Mouse (Mus musculus): ENCODE measurements at regions not wholly inside any gene's neighbourhood (a gene's known extent, or its start where the extent isn't known, plus 50 kb on each side); places are given as distances from the start of the nearest gene placed in this dataset.
A peak's percentile ranks its signal among the peaks of the same experiment; 100 is the strongest.

GRCm38 (mm10) chr12:117351900-117352299 is 164.4 kb upstream of the Rapgef5 start:
- H3K9ac ChIP-seq (ENCODE audit: low read depth, poor library complexity, severe bottlenecking), result no peak overlapping the region
- H3K36me3 ChIP-seq (ENCODE audit: control insufficient read depth, insufficient read depth, low read length, poor library complexity, severe bottlenecking), result no peaks in the 10 kb centered on the region
- no peak overlapping the region for H3K27ac ChIP-seq (ENCODE audit: insufficient read depth, low read length)
- H3K9me3 ChIP-seq (replicated peaks; ENCODE audit: control insufficient read depth, insufficient read depth, low read length, poor library complexity, severe bottlenecking), result no peaks in the 10 kb centered on the region
- H3K4me1 ChIP-seq (ENCODE audit: control insufficient read depth, insufficient read depth, low read length), result peaks cover 5% of the 10 kb centered on the region
- no peak overlapping the region for H3K4me3 ChIP-seq (ENCODE audit: low read depth, low read length)
- TF ChIP-seq POLR2A (IDR thresholded peaks at IDR 0.05; ENCODE audit: insufficient read depth, low read length) (no peak), EP300 (IDR thresholded peaks at IDR 0.05; ENCODE audit: insufficient read depth, low read depth, low read length) (peak; percentile 70), CTCF (IDR thresholded peaks at IDR 0.05; ENCODE audit: low read depth, low read length) (no peak)
- H3K27me3 ChIP-seq (ENCODE audit: control insufficient read depth, insufficient read depth, low read length, poor library complexity, severe bottlenecking), result no peaks in the 10 kb centered on the region

GRCm38 (mm10) chr12:117352511-117352910 is 163.8 kb upstream of the Rapgef5 start:
- TF ChIP-seq EP300 (IDR thresholded peaks at IDR 0.05; ENCODE audit: insufficient read depth, low read depth, low read length) (no peak), POLR2A (IDR thresholded peaks at IDR 0.05; ENCODE audit: insufficient read depth, low read length) (no peak), CTCF (IDR thresholded peaks at IDR 0.05; ENCODE audit: low read depth, low read length) (no peak)
- Histone ChIP-seq H3K36me3 (ENCODE audit: control insufficient read depth, insufficient read depth, low read length, poor library complexity, severe bottlenecking) (no peaks in the 10 kb centered on the region), H3K9me3 (replicated peaks; ENCODE audit: control insufficient read depth, insufficient read depth, low read length, poor library complexity, severe bottlenecking) (no peaks in the 10 kb centered on the region), H3K4me1 (ENCODE audit: control insufficient read depth, insufficient read depth, low read length) (peaks cover 5% of the 10 kb centered on the region), H3K27me3 (ENCODE audit: control insufficient read depth, insufficient read depth, low read length, poor library complexity, severe bottlenecking) (no peaks in the 10 kb centered on the region), H3K9ac (ENCODE audit: low read depth, poor library complexity, severe bottlenecking) (no peak overlapping the region), H3K4me3 (ENCODE audit: low read depth, low read length) (no peak overlapping the region), H3K27ac (ENCODE audit: insufficient read depth, low read length) (no peak overlapping the region)

- peaks cover 5% of the 10 kb centered on the region for H3K4me1 ChIP-seq (ENCODE audit: control insufficient read depth, insufficient read depth, low read length)
- no peak overlapping the region for H3K27ac ChIP-seq (ENCODE audit: insufficient read depth, low read length)
- no peaks in the 10 kb centered on the region for H3K36me3 ChIP-seq (ENCODE audit: control insufficient read depth, insufficient read depth, low read length, poor library complexity, severe bottlenecking)
- H3K4me3 ChIP-seq (ENCODE audit: low read depth, low read length), result no peak overlapping the region
- H3K9ac ChIP-seq (ENCODE audit: low read depth, poor library complexity, severe bottlenecking), result no peak overlapping the region
- TF ChIP-seq EP300 (IDR thresholded peaks at IDR 0.05; ENCODE audit: insufficient read depth, low read depth, low read length) (no peak), POLR2A (IDR thresholded peaks at IDR 0.05; ENCODE audit: insufficient read depth, low read length) (no peak), CTCF (IDR thresholded peaks at IDR 0.05; ENCODE audit: low read depth, low read length) (peak; percentile 42)
- no peaks in the 10 kb centered on the region for H3K27me3 ChIP-seq (ENCODE audit: control insufficient read depth, insufficient read depth, low read length, poor library complexity, severe bottlenecking)
- no peaks in the 10 kb centered on the region for H3K9me3 ChIP-seq (replicated peaks; ENCODE audit: control insufficient read depth, insufficient read depth, low read length, poor library complexity, severe bottlenecking)
Measured at GRCm38 (mm10) chr12:117352938-117353337, 163.3 kb upstream of the Rapgef5 start.

- Histone ChIP-seq H3K27me3 (ENCODE audit: control insufficient read depth, insufficient read depth, low read length, poor library complexity, severe bottlenecking) (no peaks in the 10 kb centered on the region), H3K4me1 (ENCODE audit: control insufficient read depth, insufficient read depth, low read length) (no peaks in the 10 kb centered on the region), H3K9me3 (replicated peaks; ENCODE audit: control insufficient read depth, insufficient read depth, low read length, poor library complexity, severe bottlenecking) (no peaks in the 10 kb centered on the region), H3K9ac (ENCODE audit: low read depth, poor library complexity, severe bottlenecking) (no peak overlapping the region), H3K27ac (ENCODE audit: insufficient read depth, low read length) (no peak overlapping the region), H3K36me3 (ENCODE audit: control insufficient read depth, insufficient read depth, low read length, poor library complexity, severe bottlenecking) (no peaks in the 10 kb centered on the region), H3K4me3 (ENCODE audit: low read depth, low read length) (no peak overlapping the region)
- TF ChIP-seq CTCF (IDR thresholded peaks at IDR 0.05; ENCODE audit: low read depth, low read length) (no peak), EP300 (IDR thresholded peaks at IDR 0.05; ENCODE audit: insufficient read depth, low read depth, low read length) (no peak), POLR2A (IDR thresholded peaks at IDR 0.05; ENCODE audit: insufficient read depth, low read length) (no peak)
Measured at GRCm38 (mm10) chr12:117357811-117358210, 158.5 kb upstream of the Rapgef5 start.

- Histone ChIP-seq H3K4me1 (ENCODE audit: control insufficient read depth, insufficient read depth, low read length) (no peaks in the 10 kb centered on the region), H3K9ac (ENCODE audit: low read depth, poor library complexity, severe bottlenecking) (no peak overlapping the region), H3K27ac (ENCODE audit: insufficient read depth, low read length) (no peak overlapping the region), H3K4me3 (ENCODE audit: low read depth, low read length) (no peak overlapping the region), H3K36me3 (ENCODE audit: control insufficient read depth, insufficient read depth, low read length, poor library complexity, severe bottlenecking) (no peaks in the 10 kb centered on the region), H3K27me3 (ENCODE audit: control insufficient read depth, insufficient read depth, low read length, poor library complexity, severe bottlenecking) (no peaks in the 10 kb centered on the region), H3K9me3 (replicated peaks; ENCODE audit: control insufficient read depth, insufficient read depth, low read length, poor library complexity, severe bottlenecking) (no peaks in the 10 kb centered on the region)
- TF ChIP-seq POLR2A (IDR thresholded peaks at IDR 0.05; ENCODE audit: insufficient read depth, low read length) (no peak), EP300 (IDR thresholded peaks at IDR 0.05; ENCODE audit: insufficient read depth, low read depth, low read length) (no peak), CTCF (IDR thresholded peaks at IDR 0.05; ENCODE audit: low read depth, low read length) (no peak)
Measured at GRCm38 (mm10) chr12:117358891-117359290, 157.4 kb upstream of the Rapgef5 start.

- Histone ChIP-seq H3K9ac (ENCODE audit: low read depth, poor library complexity, severe bottlenecking) (no peak overlapping the region), H3K36me3 (ENCODE audit: control insufficient read depth, insufficient read depth, low read length, poor library complexity, severe bottlenecking) (no peaks in the 10 kb centered on the region), H3K27ac (ENCODE audit: insufficient read depth, low read length) (no peak overlapping the region), H3K4me3 (ENCODE audit: low read depth, low read length) (no peak overlapping the region), H3K4me1 (ENCODE audit: control insufficient read depth, insufficient read depth, low read length) (no peaks in the 10 kb centered on the region), H3K27me3 (ENCODE audit: control insufficient read depth, insufficient read depth, low read length, poor library complexity, severe bottlenecking) (no peaks in the 10 kb centered on the region), H3K9me3 (replicated peaks; ENCODE audit: control insufficient read depth, insufficient read depth, low read length, poor library complexity, severe bottlenecking) (no peaks in the 10 kb centered on the region)
- TF ChIP-seq EP300 (IDR thresholded peaks at IDR 0.05; ENCODE audit: insufficient read depth, low read depth, low read length) (no peak), POLR2A (IDR thresholded peaks at IDR 0.05; ENCODE audit: insufficient read depth, low read length) (no peak), CTCF (IDR thresholded peaks at IDR 0.05; ENCODE audit: low read depth, low read length) (no peak)
Measured at GRCm38 (mm10) chr12:117360215-117360614, 156.1 kb upstream of the Rapgef5 start.

Data from ES-Bruce4 (cell line).